Mouse (Mus musculus) erythroblast, embryonic 14.5 days (primary cell): ENCODE measurements around the gene Gm20517. TPM values are rescaled to one million over a fixed set of nuclear protein-coding genes. Genes with fewer than 3 reads are reported as not detected.
"Not testable (repeated sequence)": the region's sequence is repeated elsewhere in the genome, so short reads cannot be mapped to it uniquely, and the experiment has no call there.

Experiments
- H3K27me3 ChIP-seq: 2 replicates; pipeline ENCODE4 v1.6.1; 2012; ENCODE audit warnings: inconsistent platforms; ENCODE audit not compliant: control insufficient read depth
- H3K36me3 ChIP-seq: 2 replicates; pipeline ENCODE4 v1.6.1; 2012; ENCODE audit warnings: mild to moderate bottlenecking, inconsistent platforms; ENCODE audit not compliant: control insufficient read depth
- H3K4me1 ChIP-seq: 2 replicates; pipeline ENCODE4 v1.6.1; 2012; ENCODE audit warnings: inconsistent platforms; ENCODE audit not compliant: control insufficient read depth
- H3K4me3 ChIP-seq: replicated peaks from 2 replicates; pipeline ENCODE3; 2012; ENCODE audit warnings: moderate library complexity, mild to moderate bottlenecking, inconsistent platforms
- H3K9me3 ChIP-seq: 2 replicates; pipeline ENCODE4 v1.6.1; 2012; ENCODE audit warnings: low read length, inconsistent platforms, mixed read lengths; ENCODE audit not compliant: control insufficient read depth
- GATA1 ChIP-seq: IDR thresholded peaks from 2 replicates; pipeline ENCODE4 v1.6.1; 2012; ENCODE audit warnings: low read length, inconsistent platforms, mixed read lengths
- TAL1 ChIP-seq: IDR thresholded peaks from 3 replicates; pipeline ENCODE4 v1.6.1; 2012; ENCODE audit warnings: low read length, inconsistent platforms, mixed read lengths
- polyA plus RNA-seq: library from polyadenylated mRNA; stranded (reverse); fragments of >175 nt; gene quantifications from 2 replicates; pipeline ENCODE4 v1.2.3, GENCODE M21; 2012

Gene Gm20517
- polyA plus RNA-seq, 1 experiment, result 0.65 TPM

- Histone ChIP-seq H3K4me1 (peaks cover 79% of the 10 kb centered on the region), H3K36me3 (peaks cover 61% of the 10 kb centered on the region)
Observed at GRCm38 (mm10) chr17:47594969-47595247, 16.5 kb upstream of the Gm20517 start.

DNA sequence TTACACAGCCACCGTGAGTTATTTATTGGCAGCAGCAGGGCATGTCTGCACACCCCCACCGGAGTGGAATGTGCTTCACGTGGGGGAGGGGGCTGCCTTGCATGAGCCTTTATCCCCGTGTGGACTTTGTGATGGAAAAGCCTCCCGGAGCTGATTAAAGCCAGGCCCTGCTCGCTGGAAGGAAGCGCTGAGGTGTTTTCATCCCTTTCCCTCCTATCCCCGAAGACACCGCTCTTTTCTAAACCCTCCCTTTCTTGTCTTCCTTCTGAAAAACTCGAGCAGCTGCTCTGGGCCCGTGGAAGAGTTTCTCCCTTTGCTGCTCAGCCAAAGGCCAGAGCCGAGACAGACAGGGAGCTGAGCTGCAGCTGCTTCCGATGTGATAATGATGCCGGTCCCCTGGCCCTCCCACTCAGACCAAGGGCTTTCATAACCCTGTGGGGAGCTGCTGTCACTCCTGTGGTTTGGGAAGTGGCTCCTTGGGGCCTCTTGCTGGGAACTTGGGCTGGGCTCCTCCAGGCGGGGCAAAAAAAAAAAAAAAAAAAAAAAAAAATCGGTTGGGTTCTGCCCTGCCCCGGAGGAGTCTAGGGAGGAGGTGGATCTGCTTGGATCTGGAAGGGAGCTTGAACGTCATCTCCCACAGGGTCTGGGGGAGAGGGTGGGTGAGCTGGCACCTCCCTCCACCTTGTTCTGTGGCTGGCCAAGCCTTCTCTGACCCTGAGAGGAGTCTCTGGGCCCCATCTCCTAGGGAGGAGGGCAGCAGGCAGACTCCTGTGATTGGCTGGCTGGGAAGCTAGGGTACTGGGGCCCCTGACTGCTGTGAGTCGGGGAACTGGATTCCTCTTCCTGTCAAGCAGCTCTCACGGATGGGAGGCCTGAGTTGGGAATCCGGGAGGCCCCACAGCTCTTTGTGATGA is 15.9 kb upstream of the Gm20517 start:
- peaks cover 81% of the 10 kb centered on the region for H3K4me1 ChIP-seq
- H3K4me3 ChIP-seq, result peak overlapping the region; percentile 100
- H3K27me3 ChIP-seq, result no peaks in the 10 kb centered on the region
- no peaks in the 10 kb centered on the region for H3K9me3 ChIP-seq
- no peak for TF ChIP-seq TAL1
- no peak for TF ChIP-seq GATA1
- H3K36me3 ChIP-seq, result peaks cover 67% of the 10 kb centered on the region

More at GRCm38 (mm10) chr17:47594969-47595247, 16.5 kb upstream of the Gm20517 start:
- Histone ChIP-seq H3K27me3 (no peaks in the 10 kb centered on the region), H3K4me3 (peak overlapping the region; percentile 100), H3K9me3 (no peaks in the 10 kb centered on the region)
- TF ChIP-seq GATA1 (no peak), TAL1 (no peak)

DNA sequence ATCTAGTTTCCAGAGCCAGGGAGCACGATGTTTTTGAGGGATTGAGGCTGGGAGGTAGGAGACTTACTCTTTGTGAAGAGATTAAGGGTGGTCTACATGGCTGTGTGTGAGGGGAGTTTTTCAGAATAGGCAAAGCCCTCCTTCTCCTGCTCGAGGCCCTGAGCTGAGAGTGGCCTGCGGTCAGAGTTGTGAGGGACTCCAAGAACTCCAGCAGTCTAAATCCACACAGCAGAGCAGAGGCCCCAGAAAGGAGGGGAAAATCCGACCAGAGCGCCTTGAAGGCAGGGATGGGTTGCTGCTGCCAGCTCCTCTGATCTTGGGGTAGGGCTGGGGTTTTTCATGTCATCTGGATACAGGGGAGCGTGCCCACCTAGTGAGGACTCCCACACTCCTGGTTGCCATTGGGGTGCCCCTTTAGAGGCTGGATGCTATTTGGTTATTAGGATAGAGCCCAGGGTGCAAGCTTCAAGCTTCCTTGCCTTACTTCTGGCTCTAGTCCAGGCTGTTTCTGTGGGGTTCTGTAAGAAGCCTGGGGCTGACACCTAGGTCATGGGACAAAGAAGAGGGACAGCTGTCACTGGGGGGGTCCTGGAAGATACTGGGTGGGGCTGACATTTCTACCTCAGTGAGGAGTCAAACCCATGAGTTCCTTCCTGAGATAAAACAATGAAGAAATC is 15.1 kb upstream of the Gm20517 start:
- TF ChIP-seq GATA1 (no peak), TAL1 (no peak)
- no peaks in the 10 kb centered on the region for H3K27me3 ChIP-seq
- H3K9me3 ChIP-seq, result no peaks in the 10 kb centered on the region
- H3K4me1 ChIP-seq, result peaks cover 81% of the 10 kb centered on the region
- peaks cover 75% of the 10 kb centered on the region for H3K36me3 ChIP-seq
- peak overlapping the region; percentile 100 for H3K4me3 ChIP-seq

GRCm38 (mm10) chr17:47596839-47597164 is 14.6 kb upstream of the Gm20517 start:
- Histone ChIP-seq H3K9me3 (no peaks in the 10 kb centered on the region), H3K4me1 (peaks cover 81% of the 10 kb centered on the region)
- TF ChIP-seq TAL1, result no peak
- no peak for TF ChIP-seq GATA1

GRCm38 (mm10) chr17:47597261-47597660 is 14.1 kb upstream of the Gm20517 start:
- Histone ChIP-seq H3K9me3 (no peaks in the 10 kb centered on the region), H3K27me3 (no peaks in the 10 kb centered on the region), H3K4me3 (peak overlapping the region; percentile 100), H3K4me1 (peaks cover 78% of the 10 kb centered on the region), H3K36me3 (peaks cover 85% of the 10 kb centered on the region)
- TF ChIP-seq TAL1 (no peak), GATA1 (no peak)

More at GRCm38 (mm10) chr17:47596839-47597164, 14.6 kb upstream of the Gm20517 start:
- Histone ChIP-seq H3K4me3 (peak overlapping the region; percentile 100), H3K36me3 (peaks cover 80% of the 10 kb centered on the region), H3K27me3 (no peaks in the 10 kb centered on the region)

DNA sequence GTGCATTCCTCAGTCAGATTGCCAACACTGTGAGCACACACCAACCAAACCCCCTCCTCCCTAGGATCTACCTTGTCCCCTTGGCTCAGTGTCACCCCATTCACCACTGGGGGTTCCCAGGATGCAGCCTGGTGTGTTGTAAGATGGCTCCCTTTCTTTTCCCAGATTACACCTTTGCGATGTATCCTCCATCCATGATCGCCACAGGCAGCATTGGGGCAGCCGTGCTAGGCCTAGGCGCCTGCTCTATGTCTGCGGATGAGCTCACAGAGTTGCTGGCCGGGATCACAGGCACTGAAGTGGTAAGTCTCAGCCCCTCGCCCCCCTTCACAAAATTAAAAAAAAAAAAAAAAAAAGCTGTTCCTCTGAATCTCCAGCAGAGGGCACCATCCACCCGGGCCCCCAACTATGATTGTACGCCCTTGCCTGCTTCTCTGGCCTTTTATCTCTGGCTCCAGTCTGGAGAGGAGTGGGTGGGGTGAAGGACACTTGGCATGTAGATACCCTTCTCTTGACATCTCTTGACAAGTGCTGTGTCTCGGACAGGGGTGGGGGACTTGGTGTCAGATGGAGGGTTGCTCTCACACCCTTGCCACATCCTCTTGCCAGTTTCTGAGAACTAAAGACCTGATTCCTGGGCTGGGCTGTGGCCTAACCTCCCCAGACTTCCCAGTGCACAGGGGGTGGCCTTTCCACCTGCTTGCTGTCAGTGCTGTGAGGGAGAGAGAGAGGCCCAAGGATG is 13.4 kb upstream of the Gm20517 start:
- no peaks in the 10 kb centered on the region for H3K27me3 ChIP-seq
- no peaks in the 10 kb centered on the region for H3K9me3 ChIP-seq
- H3K36me3 ChIP-seq, result peaks cover 92% of the 10 kb centered on the region
- peak overlapping the region; percentile 100 for H3K4me3 ChIP-seq
- TF ChIP-seq GATA1 (peak; percentile 77), TAL1 (peak; percentile 83)
- peaks cover 74% of the 10 kb centered on the region for H3K4me1 ChIP-seq

GRCm38 (mm10) chr17:47598580-47599304 is 12.6 kb upstream of the Gm20517 start:
- not testable (repeated sequence) for H3K9me3 ChIP-seq, H3K27me3 ChIP-seq
- Histone ChIP-seq H3K36me3 (peaks cover 96% of the 10 kb centered on the region), H3K4me1 (peaks cover 74% of the 10 kb centered on the region), H3K4me3 (peak overlapping the region; percentile 100)

GRCm38 (mm10) chr17:47599511-47600297 is 11.7 kb upstream of the Gm20517 start:
- H3K27me3 ChIP-seq, result no peaks in the 10 kb centered on the region
- no peak for TF ChIP-seq TAL1
- no peak for TF ChIP-seq GATA1
- H3K36me3 ChIP-seq, result peaks cover 97% of the 10 kb centered on the region
- H3K9me3 ChIP-seq, result no peaks in the 10 kb centered on the region
- peaks cover 75% of the 10 kb centered on the region for H3K4me1 ChIP-seq
- H3K4me3 ChIP-seq, result no peak overlapping the region
